Mouse (Mus musculus) T-helper 17 cell (primary cell): ENCODE measurements at regions not wholly inside any gene's neighbourhood (a gene's known extent, or its start where the extent isn't known, plus 50 kb on each side); places are given as distances from the start of the nearest gene placed in this dataset.

Source experiments
- in situ Hi-C, 2 experiments: fragments of 300-600 bp; cut with MboI, MseI; formaldehyde crosslinking; loops; 1 replicate in 1 of 2; 2 replicates in 1 of 2; pipeline ENCODE4 v1.15.1; 2025; ENCODE audit warnings: high pct_unique_total_duplicates in 2 of 2

DNA sequence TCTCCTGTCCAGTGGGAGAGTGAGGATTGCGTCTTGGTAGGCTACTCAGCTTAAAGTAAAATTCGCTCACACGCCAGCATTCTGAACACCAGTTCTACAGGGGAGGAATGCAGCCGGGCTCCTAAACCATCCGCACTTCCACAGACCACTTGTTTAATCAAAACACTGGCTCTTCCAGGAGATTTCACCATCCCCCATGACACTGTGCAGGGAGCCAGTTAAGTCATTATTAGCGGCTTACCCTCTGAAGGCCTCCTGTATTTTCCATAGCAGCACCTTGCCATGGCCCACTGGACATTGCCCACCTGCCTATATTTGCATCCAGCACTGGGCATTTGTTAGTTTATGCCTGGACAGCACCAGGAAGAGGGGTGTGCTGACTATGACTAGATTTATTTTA, 355.5 kb downstream of the Cdh26 start:
- in situ Hi-C loops: no loop called here

- in situ Hi-C loops: no loop called here
These were observed 365.5 kb downstream of the Cdh26 start for GRCm38 (mm10) chr2:178795841-178796240.

DNA sequence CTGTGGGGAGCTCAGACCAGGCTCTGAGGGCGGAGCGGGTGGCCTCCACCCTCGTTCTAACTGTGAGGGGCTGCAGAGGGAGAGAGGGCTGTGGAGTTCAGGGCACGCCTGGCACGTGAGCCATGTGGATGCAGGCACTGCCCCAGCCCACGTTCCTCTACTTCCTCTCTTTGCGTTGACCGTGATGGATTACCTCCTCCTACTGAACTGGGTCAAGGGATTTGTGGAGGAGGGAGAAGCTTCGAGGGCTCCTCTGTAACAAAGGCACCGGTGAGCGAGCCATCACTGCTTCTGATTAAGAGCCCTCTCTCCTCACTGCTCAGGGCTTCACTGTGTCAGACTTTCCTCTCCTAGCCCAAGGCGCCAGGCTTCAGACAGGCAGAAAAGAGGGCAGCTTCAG, 371.1 kb downstream of the Cdh26 start:
- in situ Hi-C loops: no loop called here

DNA sequence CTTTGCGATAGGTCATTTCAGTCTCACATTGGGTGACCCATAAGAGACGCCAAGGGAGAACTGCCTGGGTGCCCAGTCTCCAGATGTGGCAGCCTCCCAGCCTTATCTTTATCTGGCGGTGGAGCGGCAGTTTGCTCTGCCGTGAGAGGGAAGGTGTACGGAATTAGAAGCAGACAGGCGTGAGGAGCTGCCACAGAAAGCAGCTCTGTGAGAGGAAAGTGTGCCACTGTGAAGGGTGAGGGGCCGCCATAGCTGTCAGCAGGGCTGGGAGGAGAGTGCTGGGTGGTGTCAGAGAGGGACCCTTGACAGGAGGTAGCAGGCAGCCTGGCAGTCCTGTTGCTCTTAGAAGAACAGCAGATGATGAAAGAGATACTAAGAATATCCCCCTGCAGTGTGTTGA, 375.0 kb downstream of the Cdh26 start:
- in situ Hi-C loops: no loop called here

DNA sequence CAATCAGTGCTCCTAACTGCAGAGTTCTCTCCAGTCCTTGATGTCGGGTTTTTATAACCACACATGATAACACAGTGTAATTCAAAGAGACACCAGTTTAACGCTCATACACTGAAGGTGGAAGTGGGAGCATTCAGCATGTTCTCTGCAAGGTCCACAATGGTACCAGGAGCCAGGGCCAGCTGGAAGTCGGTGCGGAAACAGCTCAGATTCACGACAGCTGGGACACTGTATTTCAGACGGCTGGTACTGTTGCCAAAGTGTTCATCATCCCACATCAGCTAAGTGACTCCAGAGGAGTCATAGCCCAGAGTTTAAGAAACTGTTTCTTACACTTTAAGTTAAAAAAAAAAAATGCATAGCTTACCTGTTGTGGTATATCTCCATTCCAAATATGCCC, 391.2 kb downstream of the Cdh26 start:
- in situ Hi-C loops: no loop called here

- in situ Hi-C loops: no loop called here
These were observed 400.0 kb downstream of the Cdh26 start for GRCm38 (mm10) chr2:178830313-178830712.

DNA sequence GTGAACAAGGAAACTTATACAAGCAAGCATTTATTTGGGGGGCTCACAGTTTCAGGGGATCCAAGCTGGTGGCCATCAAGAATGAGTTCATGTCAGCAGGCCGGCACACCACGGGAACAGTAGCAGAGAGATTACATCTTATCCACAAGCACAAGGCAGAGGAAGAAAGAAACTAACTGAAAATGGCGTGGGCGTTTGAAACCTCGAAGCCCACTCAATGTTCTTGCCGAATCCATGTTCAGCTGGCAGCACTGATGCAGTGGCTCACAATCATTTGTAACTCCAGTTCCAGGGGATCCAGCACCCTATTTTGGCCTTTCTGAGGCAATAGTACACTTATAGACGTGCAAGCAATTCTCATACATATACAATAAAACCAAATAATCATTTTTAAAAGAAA, 404.7 kb downstream of the Cdh26 start:
- in situ Hi-C loops: no loop called here

DNA sequence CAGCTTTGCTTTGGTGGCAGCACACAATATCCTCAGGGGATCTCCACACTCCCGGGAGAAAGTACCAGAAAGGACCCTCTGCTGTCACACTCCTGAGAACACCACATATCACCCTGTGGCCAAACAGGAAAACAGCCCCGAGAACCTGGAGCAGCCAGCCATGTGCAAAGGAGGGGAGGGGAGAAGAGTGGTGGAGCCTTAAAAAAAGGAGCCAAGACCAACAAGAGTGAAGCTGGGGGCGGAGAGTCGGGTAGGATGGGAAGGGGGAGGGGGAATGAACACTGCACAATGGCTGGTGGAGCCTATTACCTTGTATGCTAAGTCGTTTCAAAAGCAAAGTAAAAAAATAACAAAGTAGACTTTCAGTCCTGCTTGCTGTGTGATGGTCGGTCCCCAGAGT, 408.2 kb downstream of the Cdh26 start:
- in situ Hi-C loops: no loop called here

DNA sequence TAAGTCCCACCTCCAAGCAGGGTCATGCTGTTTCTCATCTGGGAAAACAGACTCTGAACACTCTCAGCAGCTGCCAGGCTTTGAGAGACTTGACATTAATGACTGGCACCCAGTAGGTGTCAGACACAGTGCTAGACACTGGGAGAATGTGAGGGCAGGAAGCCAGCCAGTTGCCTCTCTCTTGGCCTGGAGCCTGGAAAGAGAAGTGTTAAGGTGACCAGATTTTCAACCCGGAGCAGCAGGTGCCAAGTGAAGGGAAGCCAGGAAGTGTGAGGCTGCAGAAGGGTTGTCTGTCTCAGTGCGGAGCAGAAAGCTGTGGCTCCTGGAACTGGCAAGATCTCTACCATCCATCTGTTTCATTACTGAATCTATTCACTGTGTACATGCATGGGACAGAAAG, 410.6 kb downstream of the Cdh26 start:
- in situ Hi-C loops: no loop called here

DNA sequence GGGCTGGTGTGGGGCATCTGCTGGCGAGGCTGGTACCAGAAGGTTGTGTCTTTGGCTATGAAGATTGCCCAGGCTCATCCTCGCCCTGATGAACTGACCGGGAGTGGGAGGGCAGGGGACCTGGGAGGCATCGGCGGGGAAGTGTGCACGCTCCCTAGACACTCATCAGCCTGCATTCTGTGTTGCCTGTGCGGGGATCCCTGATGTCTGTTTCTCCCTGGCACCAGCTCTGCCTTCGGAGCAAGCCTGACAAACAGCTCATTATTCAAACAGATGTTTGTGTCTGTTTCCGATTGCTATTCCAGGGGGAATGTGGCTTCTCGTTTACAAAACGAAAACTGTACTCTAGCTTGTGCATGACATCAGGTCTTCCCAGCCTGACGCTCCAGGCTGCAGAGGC, 412.3 kb downstream of the Cdh26 start:
- in situ Hi-C loops: no loop called here

DNA sequence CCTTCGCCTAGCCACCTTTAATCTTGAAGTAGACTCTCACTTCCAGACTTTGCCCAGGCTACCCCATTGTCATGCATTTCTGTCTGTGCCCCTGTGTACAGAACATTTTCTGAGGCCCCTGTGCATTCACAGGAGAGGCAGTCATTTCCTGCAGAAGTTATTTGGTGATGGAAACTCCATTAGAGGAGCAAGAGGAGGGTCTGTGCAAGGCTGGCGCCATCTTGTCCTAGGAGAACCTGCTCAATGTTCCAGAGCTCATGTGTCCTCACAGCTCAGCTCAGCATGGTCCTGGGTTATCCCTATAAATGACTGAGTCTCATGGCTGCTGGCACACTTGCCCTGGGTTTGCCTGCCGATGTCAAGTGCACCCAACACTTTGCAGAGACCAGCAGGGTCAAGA, 413.1 kb downstream of the Cdh26 start:
- in situ Hi-C loops: no loop called here

DNA sequence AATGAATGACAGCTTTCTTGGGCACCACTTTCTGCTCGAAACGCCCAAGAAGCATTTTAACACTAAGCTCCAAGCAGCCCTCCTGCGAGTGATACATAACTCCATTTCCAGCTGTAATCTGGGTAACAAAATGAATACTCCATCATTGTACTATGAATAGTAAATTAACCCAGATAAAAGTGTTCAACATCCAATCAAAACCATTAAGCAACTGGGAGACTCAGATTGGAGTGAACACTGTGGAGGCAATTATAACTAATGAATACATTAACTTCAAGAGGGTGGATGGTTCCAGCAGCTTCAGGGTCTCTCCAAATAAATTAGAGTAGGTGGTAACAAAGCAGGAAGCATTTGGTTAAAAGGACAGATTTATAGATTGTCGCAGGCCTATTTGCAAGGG, 414.2 kb downstream of the Cdh26 start:
- in situ Hi-C loops: no loop called here

DNA sequence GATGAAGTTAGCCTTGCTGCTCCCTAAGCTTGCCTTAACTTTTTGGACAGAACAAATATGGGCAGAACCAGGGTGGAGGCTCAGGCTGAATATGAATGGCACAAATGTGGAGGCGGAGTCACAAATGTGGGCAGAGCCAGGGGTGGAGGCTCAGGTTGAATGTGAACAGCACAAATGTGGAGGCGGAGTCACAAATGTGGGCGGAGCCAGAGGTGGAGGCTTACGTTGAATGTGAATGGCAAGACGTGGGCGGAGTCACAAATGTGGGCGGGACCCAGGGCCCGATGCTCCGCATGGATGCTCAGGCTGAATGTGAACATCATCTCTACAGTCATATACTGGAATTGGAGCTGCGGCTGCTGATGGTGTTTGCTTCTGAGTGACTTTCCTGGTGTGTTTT, 420.0 kb downstream of the Cdh26 start:
- in situ Hi-C loops: no loop called here

GRCm38 (mm10) chr2:178850769-178851168, 420.4 kb downstream of the Cdh26 start:
- in situ Hi-C loops: no loop called here

DNA sequence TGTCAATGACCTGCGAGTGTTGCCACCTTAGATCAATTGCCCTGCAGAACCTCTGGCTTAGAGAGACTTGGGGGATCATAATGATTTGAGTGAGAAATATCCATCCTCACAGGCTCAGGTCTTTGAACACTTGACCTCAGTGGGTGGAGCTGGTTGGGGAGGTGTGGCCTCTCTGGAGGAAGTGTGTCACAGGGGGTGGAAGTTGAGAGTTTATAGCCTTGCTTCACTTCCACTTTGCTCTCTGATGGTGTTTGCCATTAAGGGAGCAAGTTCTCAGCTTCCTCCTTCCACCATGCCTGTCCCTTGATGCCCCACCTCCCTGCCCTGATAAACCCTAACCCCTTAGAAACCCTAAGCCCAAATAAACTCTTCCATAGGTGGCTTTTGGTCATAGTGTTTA, 423.7 kb downstream of the Cdh26 start:
- in situ Hi-C loops: no loop called here

GRCm38 (mm10) chr2:178854760-178855159, 424.4 kb downstream of the Cdh26 start:
- in situ Hi-C loops: no loop called here

GRCm38 (mm10) chr2:178862620-178863019, 432.3 kb downstream of the Cdh26 start:
- in situ Hi-C loops: no loop called here

DNA sequence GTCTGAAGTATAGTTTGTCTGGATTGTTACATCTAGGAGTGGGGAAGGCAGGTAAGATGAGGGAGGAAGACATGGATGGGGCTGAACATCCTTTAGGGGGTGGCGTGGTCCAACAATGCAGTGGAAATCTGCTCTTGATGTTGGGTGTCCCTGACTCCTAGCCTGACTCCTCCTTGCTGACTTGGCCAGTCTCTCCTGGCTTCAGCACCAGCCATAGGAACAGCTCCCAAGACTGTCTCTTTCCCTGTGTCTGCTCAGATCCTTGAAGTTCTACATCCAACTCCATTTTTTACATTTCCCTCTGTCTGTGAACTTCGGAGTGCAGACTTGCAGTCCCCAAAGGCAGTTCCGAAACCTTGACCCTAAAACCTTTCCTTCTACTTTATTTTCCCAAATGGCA, 436.8 kb downstream of the Cdh26 start:
- in situ Hi-C loops: no loop called here

DNA sequence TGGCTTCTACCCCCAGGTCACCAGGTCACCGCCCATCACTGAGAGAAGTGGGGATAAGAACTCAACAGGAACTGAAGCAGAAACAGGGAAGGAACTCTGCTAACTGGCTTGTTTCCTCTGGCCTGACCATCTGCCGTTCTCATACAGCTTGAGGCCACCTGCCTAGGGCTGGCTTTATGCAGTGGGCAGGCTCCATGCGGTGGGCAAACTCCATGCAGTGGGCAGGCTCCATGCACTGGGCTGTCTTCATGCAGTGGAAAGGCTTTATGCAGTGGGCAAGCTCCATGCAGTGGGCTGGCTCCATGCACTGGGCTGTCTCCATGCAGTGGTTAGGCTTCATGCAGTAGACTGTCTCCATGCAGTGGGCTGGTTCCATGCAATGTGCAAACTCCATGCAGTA, 438.8 kb downstream of the Cdh26 start:
- in situ Hi-C loops: no loop called here

- in situ Hi-C loops: no loop called here
These were observed 448.1 kb downstream of the Cdh26 start for GRCm38 (mm10) chr2:178878436-178878835.

DNA sequence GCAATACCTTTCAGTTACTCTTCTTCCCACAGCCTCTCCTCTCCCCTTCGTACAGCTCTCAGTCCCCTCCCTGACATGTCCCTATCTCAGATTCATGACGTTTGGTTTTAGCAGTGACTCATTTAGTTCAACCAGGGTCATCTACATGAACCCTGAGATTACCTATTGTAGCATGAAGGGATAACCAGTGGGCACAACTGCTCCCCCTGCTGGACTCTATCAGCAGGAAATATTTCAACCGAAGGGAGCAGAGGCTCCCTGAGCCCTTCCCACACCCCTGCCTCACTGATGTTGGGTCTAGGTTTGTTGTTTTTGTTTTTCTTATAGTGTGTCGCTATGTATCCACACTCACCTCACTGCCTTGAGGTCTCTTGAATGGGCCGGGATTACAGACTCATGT, 455.4 kb downstream of the Cdh26 start:
- in situ Hi-C loops: no loop called here

- in situ Hi-C loops: no loop called here
These were observed 458.4 kb downstream of the Cdh26 start for GRCm38 (mm10) chr2:178888704-178889103.

DNA sequence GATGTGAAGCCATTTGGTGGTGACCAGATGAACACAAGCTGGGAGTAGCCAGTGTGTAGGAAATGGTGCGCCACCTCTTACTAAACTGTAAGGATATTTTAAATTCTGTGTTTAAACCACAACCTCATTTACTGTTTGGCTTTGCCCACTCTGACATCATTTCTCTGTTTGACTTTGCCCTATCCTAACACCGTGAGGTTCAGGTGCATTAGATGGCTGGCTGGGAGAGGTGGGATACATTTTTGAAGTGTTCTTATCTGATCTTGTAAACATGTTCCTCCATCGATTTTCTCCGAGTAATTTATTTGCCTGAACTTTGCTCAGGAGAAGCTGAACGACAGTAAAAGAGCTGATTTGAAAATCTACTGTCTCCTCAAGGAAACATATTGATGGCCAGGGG, 472.1 kb downstream of the Cdh26 start:
- in situ Hi-C loops: no loop called here

GRCm38 (mm10) chr2:178909325-178909724, 479.0 kb downstream of the Cdh26 start:
- in situ Hi-C loops: no loop called here

GRCm38 (mm10) chr2:178911646-178912045, 481.3 kb downstream of the Cdh26 start:
- in situ Hi-C loops: no loop called here
